Mouse (Mus musculus): Measurements from ENCODE around the gene Cenpf. TPM values are rescaled to one million over a fixed set of nuclear protein-coding genes. Genes with fewer than 3 reads are reported as not detected.

Cenpf gene
- polyA plus RNA-seq, 1 experiment from 2014 or later, result 72.6 TPM

DNA sequence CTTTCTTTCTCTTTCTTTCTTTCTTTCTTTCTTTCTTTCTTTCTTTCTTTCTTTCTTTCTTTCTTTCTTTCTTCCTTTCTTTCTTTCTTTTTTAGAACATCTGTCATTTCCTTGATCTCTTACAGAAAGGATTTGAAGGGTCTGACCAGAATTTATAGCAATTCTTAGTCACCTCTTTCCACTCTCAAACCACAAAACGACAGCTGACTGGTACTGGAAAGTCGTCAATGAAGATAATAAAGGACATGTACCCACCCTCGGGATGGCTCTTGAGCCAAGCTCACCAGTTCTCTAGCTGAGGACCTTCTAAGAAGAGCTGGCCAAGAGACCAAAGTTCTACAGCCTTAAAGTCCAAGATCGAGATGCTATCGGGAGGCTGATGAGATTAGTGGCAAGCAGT is 30.7 kb upstream of the Cenpf start:
- no peak for ATAC-seq (replicated peaks; ENCODE audit: insufficient number of reproducible peaks, low FRiP score, low TSS enrichment)
- WGBS (ENCODE audit: insufficient replicate concordance), result 68% methylated on average over 5 of the region's 5 CpGs

DNA sequence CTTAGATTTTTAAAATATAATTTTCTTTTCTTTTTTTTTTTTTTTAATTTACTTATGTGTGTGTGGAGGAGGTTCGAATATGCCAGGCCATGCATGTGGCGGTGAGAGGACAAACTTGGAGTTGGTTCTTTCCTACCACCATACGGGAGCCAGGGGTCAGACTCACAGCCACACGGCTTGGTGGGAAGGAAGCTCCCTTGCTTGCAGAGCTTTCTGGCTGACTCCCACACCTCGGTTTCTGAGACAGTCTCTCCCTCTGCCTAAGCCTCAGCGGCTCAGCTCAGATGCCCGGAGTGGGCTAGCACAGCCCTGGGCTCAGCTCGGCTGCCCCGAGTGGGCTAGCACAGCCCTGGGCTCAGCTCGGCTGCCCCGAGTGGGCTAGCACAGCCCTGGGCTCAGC is 29.7 kb upstream of the Cenpf start:
- 73% methylated on average over 11 of the region's 11 CpGs for WGBS (ENCODE audit: insufficient replicate concordance)
- Histone ChIP-seq H3K4me3 (ENCODE audit: low read depth, low read length) (no peak overlapping the region), H3K36me3 (ENCODE audit: control insufficient read depth, insufficient read depth, low read length) (no peaks in the 10 kb centered on the region), H3K4me2 (no peak overlapping the region), H3K27ac (ENCODE audit: low read depth, low read length) (no peak overlapping the region), H3K27me3 (ENCODE audit: control insufficient read depth, insufficient read depth, low read length) (no peaks in the 10 kb centered on the region), H3K9ac (ENCODE audit: low read depth, low read length) (no peak overlapping the region), H3K9me3 (replicated peaks; ENCODE audit: control insufficient read depth, low read length) (no peaks in the 10 kb centered on the region), H3K4me1 (ENCODE audit: control insufficient read depth, insufficient read depth, low read length) (no peaks in the 10 kb centered on the region)
- no peak for ATAC-seq (replicated peaks; ENCODE audit: insufficient number of reproducible peaks, low FRiP score, low TSS enrichment)

More for the DNA sequence above, 30.7 kb upstream of the Cenpf start:
- no peak overlapping the region for H3K27ac ChIP-seq (ENCODE audit: low read depth, low read length)
- no peak overlapping the region for H3K4me3 ChIP-seq (ENCODE audit: low read depth, low read length)
- H3K36me3 ChIP-seq (ENCODE audit: control insufficient read depth, insufficient read depth, low read length), result no peaks in the 10 kb centered on the region
- H3K9me3 ChIP-seq (replicated peaks; ENCODE audit: control insufficient read depth, low read length), result no peaks in the 10 kb centered on the region
- no peak overlapping the region for H3K9ac ChIP-seq (ENCODE audit: low read depth, low read length)
- no peak overlapping the region for H3K4me2 ChIP-seq
- no peaks in the 10 kb centered on the region for H3K27me3 ChIP-seq (ENCODE audit: control insufficient read depth, insufficient read depth, low read length)
- no peaks in the 10 kb centered on the region for H3K4me1 ChIP-seq (ENCODE audit: control insufficient read depth, insufficient read depth, low read length)

DNA sequence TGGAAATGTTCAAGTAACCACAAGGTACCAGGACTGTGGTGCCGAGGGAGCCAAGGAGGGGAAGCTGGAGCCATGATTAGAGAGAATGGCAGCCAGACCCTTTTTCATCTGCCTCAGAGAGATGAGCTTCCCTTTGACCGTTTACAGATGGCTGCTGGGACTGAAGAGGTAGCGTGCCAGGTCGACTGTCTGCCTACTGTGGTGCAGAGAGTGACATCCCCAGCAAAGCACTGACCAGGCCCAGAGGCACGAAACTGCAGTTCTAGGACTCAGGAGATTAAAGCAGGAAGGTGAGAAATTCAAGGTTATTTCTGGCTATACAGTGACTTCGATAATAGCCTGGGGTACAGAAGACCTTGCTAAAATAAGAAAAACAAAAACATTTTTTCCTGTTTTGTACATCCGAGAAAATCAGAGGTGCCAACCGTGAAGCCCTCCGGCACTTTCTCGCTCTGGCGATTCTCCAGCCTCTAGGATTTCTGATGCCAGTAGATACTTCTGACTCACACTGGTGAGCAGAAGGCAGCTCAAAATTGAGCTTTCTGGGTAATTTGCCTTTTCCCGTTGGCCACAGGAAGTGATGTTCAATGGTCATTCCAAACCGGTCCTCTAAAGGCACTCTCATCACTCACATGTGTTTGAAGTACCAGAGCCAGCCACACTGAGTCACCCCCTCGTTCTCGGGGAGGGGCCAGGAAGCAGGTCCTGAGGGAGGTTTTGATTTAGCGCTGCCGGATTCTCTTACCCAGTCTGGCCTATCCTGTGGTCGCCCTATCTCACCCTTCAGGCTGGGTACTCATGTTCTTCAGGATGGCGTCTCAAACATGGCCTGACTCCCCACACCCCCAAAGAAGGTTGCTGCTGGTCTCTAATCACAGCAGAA is 28.3 kb upstream of the Cenpf start:
- ATAC-seq (replicated peaks; ENCODE audit: insufficient number of reproducible peaks, low FRiP score, low TSS enrichment), result no peak
- WGBS (ENCODE audit: insufficient replicate concordance), result 49% methylated on average over 19 of the region's 19 CpGs
- no peak overlapping the region for H3K9ac ChIP-seq (ENCODE audit: low read depth, low read length)

DNA sequence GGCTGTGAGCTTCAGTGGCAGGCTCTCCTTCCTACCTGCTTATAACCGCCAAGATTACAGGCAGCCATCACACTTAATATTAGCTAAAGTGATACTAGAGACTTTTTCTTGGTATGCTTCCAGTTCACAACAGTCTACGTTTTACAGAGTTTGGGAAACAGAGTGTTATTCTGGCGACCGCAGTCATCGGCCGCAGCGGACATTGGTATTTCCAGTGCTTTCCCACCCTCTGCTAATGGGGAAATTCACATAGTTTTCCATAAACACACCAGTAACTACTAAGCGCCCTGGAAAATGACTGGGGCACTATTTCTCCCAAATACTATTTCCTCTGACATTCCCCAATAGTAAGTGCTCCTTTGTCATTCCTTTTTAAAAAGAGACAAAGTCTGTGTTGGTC is 21.1 kb upstream of the Cenpf start:
- WGBS (ENCODE audit: insufficient replicate concordance), result 64% methylated on average over 8 of the region's 8 CpGs
- Histone ChIP-seq H3K36me3 (ENCODE audit: control insufficient read depth, insufficient read depth, low read length) (no peaks in the 10 kb centered on the region), H3K4me3 (ENCODE audit: low read depth, low read length) (no peak overlapping the region), H3K27me3 (ENCODE audit: control insufficient read depth, insufficient read depth, low read length) (no peaks in the 10 kb centered on the region), H3K9me3 (replicated peaks; ENCODE audit: control insufficient read depth, low read length) (no peaks in the 10 kb centered on the region), H3K27ac (ENCODE audit: low read depth, low read length) (no peak overlapping the region), H3K4me2 (no peak overlapping the region), H3K4me1 (ENCODE audit: control insufficient read depth, insufficient read depth, low read length) (peaks cover 2% of the 10 kb centered on the region; the same call in 1 of the 2 replicates), H3K9ac (ENCODE audit: low read depth, low read length) (no peak overlapping the region)
- no peak for ATAC-seq (replicated peaks; ENCODE audit: insufficient number of reproducible peaks, low FRiP score, low TSS enrichment)

More for the DNA sequence above, 28.3 kb upstream of the Cenpf start:
- no peaks in the 10 kb centered on the region for H3K36me3 ChIP-seq (ENCODE audit: control insufficient read depth, insufficient read depth, low read length)
- no peaks in the 10 kb centered on the region for H3K27me3 ChIP-seq (ENCODE audit: control insufficient read depth, insufficient read depth, low read length)
- H3K4me1 ChIP-seq (ENCODE audit: control insufficient read depth, insufficient read depth, low read length), result no peaks in the 10 kb centered on the region
- H3K4me2 ChIP-seq, result no peak overlapping the region
- no peak overlapping the region for H3K27ac ChIP-seq (ENCODE audit: low read depth, low read length)
- no peak overlapping the region for H3K4me3 ChIP-seq (ENCODE audit: low read depth, low read length)
- no peaks in the 10 kb centered on the region for H3K9me3 ChIP-seq (replicated peaks; ENCODE audit: control insufficient read depth, low read length)

DNA sequence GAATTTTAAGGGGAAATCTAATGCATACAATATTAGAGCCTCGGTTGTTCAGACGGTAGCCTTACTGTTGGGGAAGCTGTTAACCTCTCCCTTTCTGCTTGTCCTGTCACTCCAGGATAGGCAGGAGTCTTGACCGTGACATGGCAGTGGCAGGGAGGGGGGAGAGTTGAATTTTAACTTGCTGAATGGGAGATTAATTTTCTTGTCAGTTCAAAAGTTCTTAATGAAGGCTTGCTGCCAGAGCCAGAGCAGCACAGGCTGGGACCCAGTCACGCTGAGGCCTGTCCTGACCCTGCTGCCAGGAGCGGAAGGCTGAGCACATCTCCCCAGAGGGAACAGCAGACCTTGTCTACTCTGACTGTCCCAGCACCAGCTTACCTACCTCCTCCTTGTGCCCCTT is 19.5 kb upstream of the Cenpf start:
- H3K36me3 ChIP-seq (ENCODE audit: control insufficient read depth, insufficient read depth, low read length), result no peaks in the 10 kb centered on the region
- no peak for ATAC-seq (replicated peaks; ENCODE audit: insufficient number of reproducible peaks, low FRiP score, low TSS enrichment)
- WGBS (ENCODE audit: insufficient replicate concordance), result 68% methylated on average over 5 of the region's 5 CpGs
- 0 out of 2 replicates have a peak overlapping the region, but pooled peaks have one; percentile 8 for H3K9ac ChIP-seq (ENCODE audit: low read depth, low read length)
- H3K27ac ChIP-seq (ENCODE audit: low read depth, low read length), result no peak overlapping the region
- no peak overlapping the region for H3K4me3 ChIP-seq (ENCODE audit: low read depth, low read length)
- peaks cover 2% of the 10 kb centered on the region; the same call in 1 of the 2 replicates for H3K4me1 ChIP-seq (ENCODE audit: control insufficient read depth, insufficient read depth, low read length)
- no peaks in the 10 kb centered on the region for H3K27me3 ChIP-seq (ENCODE audit: control insufficient read depth, insufficient read depth, low read length)
- no peaks in the 10 kb centered on the region for H3K9me3 ChIP-seq (replicated peaks; ENCODE audit: control insufficient read depth, low read length)
- H3K4me2 ChIP-seq, result no peak overlapping the region

DNA sequence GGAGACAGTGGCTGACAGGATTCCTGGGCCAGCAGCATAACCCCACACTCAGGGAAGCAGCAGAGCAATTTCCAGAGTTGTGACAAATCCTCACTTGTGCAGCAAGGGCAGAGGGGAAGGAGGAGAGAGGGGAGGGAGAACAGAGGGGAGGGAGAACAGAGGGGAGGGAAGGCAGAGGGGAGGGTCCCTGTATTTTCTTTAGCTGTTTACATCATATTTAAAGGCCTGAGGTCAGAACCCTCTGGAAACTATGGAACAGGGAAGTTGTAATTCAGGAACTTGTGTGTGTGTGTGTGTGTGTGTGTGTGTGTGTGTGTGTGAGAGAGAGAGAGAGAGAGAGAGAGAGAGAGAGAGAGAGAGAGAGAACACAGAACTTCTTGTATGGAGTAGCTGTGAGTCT is 19.1 kb upstream of the Cenpf start:
- Histone ChIP-seq H3K27me3 (ENCODE audit: control insufficient read depth, insufficient read depth, low read length) (no peaks in the 10 kb centered on the region), H3K9ac (ENCODE audit: low read depth, low read length) (no peak overlapping the region), H3K27ac (ENCODE audit: low read depth, low read length) (no peak overlapping the region), H3K36me3 (ENCODE audit: control insufficient read depth, insufficient read depth, low read length) (no peaks in the 10 kb centered on the region), H3K4me2 (no peak overlapping the region), H3K4me1 (ENCODE audit: control insufficient read depth, insufficient read depth, low read length) (peaks cover 2% of the 10 kb centered on the region; the same call in 1 of the 2 replicates), H3K4me3 (ENCODE audit: low read depth, low read length) (no peak overlapping the region), H3K9me3 (replicated peaks; ENCODE audit: control insufficient read depth, low read length) (no peaks in the 10 kb centered on the region)
- no peak for ATAC-seq (replicated peaks; ENCODE audit: insufficient number of reproducible peaks, low FRiP score, low TSS enrichment)

DNA sequence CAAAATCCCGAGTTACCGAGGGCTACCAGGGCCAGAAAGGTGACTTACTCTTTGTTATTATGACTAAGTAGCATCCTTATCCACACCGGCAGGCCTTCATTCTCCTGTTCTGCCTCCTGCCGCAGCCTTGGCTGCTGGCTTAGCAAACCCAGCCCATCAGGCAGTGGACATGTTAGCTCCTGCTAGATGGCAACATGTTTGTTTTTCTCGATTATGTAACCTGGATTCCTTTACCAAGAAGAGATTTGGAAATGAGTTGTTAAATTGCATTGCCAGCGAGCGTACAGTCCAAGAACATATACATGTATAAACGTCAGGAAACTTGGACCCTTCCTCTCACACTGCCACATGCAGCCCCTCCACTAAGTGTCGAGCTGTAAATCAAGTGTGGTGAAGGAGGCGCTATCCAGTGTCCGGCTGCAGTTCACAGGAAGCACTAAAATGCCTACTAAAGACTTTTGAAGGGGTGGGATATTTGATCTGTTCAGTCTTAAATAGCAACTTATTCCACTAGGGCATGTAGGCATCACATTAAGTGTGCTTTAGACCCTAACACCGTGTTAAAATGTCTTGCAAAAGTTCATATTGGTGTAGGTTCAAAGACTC is 18.3 kb upstream of the Cenpf start:
- no peaks in the 10 kb centered on the region for H3K27me3 ChIP-seq (ENCODE audit: control insufficient read depth, insufficient read depth, low read length)
- 73% methylated on average over 12 of the region's 12 CpGs for WGBS (ENCODE audit: insufficient replicate concordance)
- peaks cover 2% of the 10 kb centered on the region; the same call in 1 of the 2 replicates for H3K4me1 ChIP-seq (ENCODE audit: control insufficient read depth, insufficient read depth, low read length)
- no peaks in the 10 kb centered on the region for H3K9me3 ChIP-seq (replicated peaks; ENCODE audit: control insufficient read depth, low read length)
- H3K4me2 ChIP-seq, result no peak overlapping the region
- 0 out of 2 replicates have a peak overlapping the region, but pooled peaks have one; percentile 41 for H3K27ac ChIP-seq (ENCODE audit: low read depth, low read length)
- H3K9ac ChIP-seq (ENCODE audit: low read depth, low read length), result no peak overlapping the region
- no peak overlapping the region for H3K4me3 ChIP-seq (ENCODE audit: low read depth, low read length)
- H3K36me3 ChIP-seq (ENCODE audit: control insufficient read depth, insufficient read depth, low read length), result no peaks in the 10 kb centered on the region
- no peak for ATAC-seq (replicated peaks; ENCODE audit: insufficient number of reproducible peaks, low FRiP score, low TSS enrichment)

DNA sequence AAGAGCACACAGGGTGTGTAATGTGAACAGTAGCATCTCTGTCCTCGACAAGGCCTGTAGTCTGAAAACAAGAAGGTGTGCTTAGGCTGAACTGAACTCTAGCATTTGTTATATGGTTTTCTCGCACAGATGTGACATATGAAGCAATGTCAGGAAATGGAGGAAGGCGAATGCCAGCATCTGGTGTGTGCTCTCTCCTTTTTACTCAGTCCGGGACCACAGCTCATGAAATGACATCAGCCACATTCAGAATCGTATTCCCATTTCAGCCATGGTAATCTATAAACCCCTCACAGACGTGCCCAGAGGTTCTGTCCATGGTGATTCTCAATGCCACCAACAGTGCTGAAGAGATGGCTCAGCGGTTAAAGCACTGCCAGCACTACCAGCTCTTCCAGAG is 15.7 kb upstream of the Cenpf start:
- H3K36me3 ChIP-seq (ENCODE audit: control insufficient read depth, insufficient read depth, low read length), result no peaks in the 10 kb centered on the region
- WGBS (ENCODE audit: insufficient replicate concordance), result 72% methylated on average over 7 of the region's 7 CpGs
- no peak for ATAC-seq (replicated peaks; ENCODE audit: insufficient number of reproducible peaks, low FRiP score, low TSS enrichment)

More for the DNA sequence above, 15.7 kb upstream of the Cenpf start:
- H3K9ac ChIP-seq (ENCODE audit: low read depth, low read length), result no peak overlapping the region
- H3K9me3 ChIP-seq (replicated peaks; ENCODE audit: control insufficient read depth, low read length), result no peaks in the 10 kb centered on the region
- H3K27ac ChIP-seq (ENCODE audit: low read depth, low read length), result no peak overlapping the region
- H3K4me1 ChIP-seq (ENCODE audit: control insufficient read depth, insufficient read depth, low read length), result 0 out of 2 replicates have a peak, but pooled peaks cover 1% of the 10 kb centered on the region
- H3K4me2 ChIP-seq, result no peak overlapping the region
- no peak overlapping the region for H3K4me3 ChIP-seq (ENCODE audit: low read depth, low read length)
- H3K27me3 ChIP-seq (ENCODE audit: control insufficient read depth, insufficient read depth, low read length), result no peaks in the 10 kb centered on the region

All from heart, embryonic 11.5 days (tissue).